Mouse (Mus musculus): ENCODE measurements around the gene Rb1.

GRCm38 (mm10) chr14:73258181-73258580 lies 67.4 kb downstream of the Rb1 start:
- no peak for TF ChIP-seq MYOG (IDR thresholded peaks at IDR 0.05; ENCODE audit: control insufficient read depth in 1 of 3, insufficient read depth in 1 of 3, insufficient read length in 2 of 3, low read depth in 2 of 3)
- TF ChIP-seq E2F4 (IDR thresholded peaks at IDR 0.05; ENCODE audit: insufficient read depth): no peak
- no peak for TF ChIP-seq POLR2A (IDR thresholded peaks at IDR 0.05; ENCODE audit: insufficient read length, low read depth)
